Mouse (Mus musculus) liver, embryonic 16.5 days (tissue): ENCODE data around the gene Cwc22. TPM values are rescaled to one million over a fixed set of nuclear protein-coding genes. Genes with fewer than 3 reads are reported as not detected.

Experiments
- ATAC-seq: fragments of 200-750 bp; cut with Nextera tagmentation; 2 replicates; pipeline ENCODE4 v1.8.0; 2017; ENCODE audit warnings: low read depth, mild to moderate bottlenecking, moderate number of reproducible peaks, moderate library complexity
- H3K27ac ChIP-seq: fragments of 300-500 bp; sonication (generic); 2 replicates; pipeline ENCODE4 v1.5.1; 2014; ENCODE audit warnings: mild to moderate bottlenecking, low read length
- H3K27me3 ChIP-seq: fragments of 300-500 bp; sonication (generic); 2 replicates; pipeline ENCODE4 v1.6.1; 2014; ENCODE audit warnings: low read depth, low read length, mixed read lengths; ENCODE audit not compliant: control insufficient read depth, insufficient read depth
- H3K36me3 ChIP-seq: fragments of 300-500 bp; sonication (generic); 2 replicates; pipeline ENCODE4 v1.6.1; 2014; ENCODE audit warnings: mild to moderate bottlenecking; ENCODE audit not compliant: control insufficient read depth, insufficient read depth
- H3K4me1 ChIP-seq: fragments of 300-500 bp; sonication (generic); 2 replicates; pipeline ENCODE4 v1.6.1; 2014; ENCODE audit warnings: low read depth, low read length, mixed read lengths; ENCODE audit not compliant: control insufficient read depth
- H3K4me2 ChIP-seq: fragments of 300-500 bp; sonication (generic); 2 replicates; pipeline ENCODE4 v1.6.1; 2014; ENCODE audit warnings: low read depth, low read length, mixed read lengths
- H3K4me3 ChIP-seq: fragments of 300-500 bp; sonication (generic); 2 replicates; pipeline ENCODE4 v1.5.1; 2014; ENCODE audit warnings: low read depth, mild to moderate bottlenecking, low read length
- H3K9ac ChIP-seq: fragments of 300-500 bp; sonication (generic); 2 replicates; pipeline ENCODE4 v1.6.1; 2014; ENCODE audit warnings: low read depth, low read length
- H3K9me3 ChIP-seq: fragments of 300-500 bp; sonication (generic); replicated peaks from 2 replicates; pipeline ENCODE4 v1.6.1; 2016; ENCODE audit warnings: low read length; ENCODE audit not compliant: control insufficient read depth
- WGBS: fragments of 180-500 bp; shearing (Covaris S2); extraction: QIAGEN DNeasy Blood & Tissue Kit; methylation state at CpG from one replicate; pipeline ENCODE4 v1.1.7; 2014; ENCODE audit not compliant: insufficient replicate concordance; 5-methylcytosine and 5-hydroxymethylcytosine counted together
- polyA plus RNA-seq: library from polyadenylated mRNA; unstranded; fragments of >200 nt; fragmentation: Nextera tagmentation; extraction: Ambion mirVana; gene quantifications from 2 replicates; pipeline ENCODE4 v1.2.1, GENCODE M21; 2015

The Cwc22 gene
- polyA plus RNA-seq, 1 experiment from 2014 or later, result 11.7 TPM

DNA sequence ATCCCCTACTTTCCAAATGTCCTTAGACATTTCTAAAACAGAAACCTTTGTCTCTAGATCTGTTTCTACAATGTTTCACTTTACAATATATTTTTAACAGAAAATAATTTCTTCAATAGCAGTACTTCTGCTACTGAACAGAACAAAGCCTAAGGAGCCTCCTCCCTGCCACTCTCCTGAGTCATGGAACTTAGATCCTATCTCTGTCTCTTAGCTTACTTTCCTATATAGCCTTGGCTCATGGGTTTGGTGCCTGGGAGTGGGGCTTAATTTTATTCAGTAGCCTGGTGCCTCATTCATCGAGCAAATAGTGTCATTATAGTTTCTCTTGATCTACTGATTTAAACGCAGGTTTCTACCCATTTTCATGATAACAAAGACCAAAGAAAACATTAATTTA lies 4.2 kb downstream of the Cwc22 start:
- Histone ChIP-seq H3K9ac (no peak overlapping the region), H3K4me1 (peaks cover 5% of the 10 kb centered on the region), H3K36me3 (no peaks in the 10 kb centered on the region), H3K27me3 (no peaks in the 10 kb centered on the region), H3K9me3 (no peaks in the 10 kb centered on the region), H3K4me2 (no peak overlapping the region), H3K4me3 (no peak overlapping the region), H3K27ac (no peak overlapping the region)
- ATAC-seq, result no peak
- 58% methylated on average over 2 of the region's 2 CpGs for WGBS

DNA sequence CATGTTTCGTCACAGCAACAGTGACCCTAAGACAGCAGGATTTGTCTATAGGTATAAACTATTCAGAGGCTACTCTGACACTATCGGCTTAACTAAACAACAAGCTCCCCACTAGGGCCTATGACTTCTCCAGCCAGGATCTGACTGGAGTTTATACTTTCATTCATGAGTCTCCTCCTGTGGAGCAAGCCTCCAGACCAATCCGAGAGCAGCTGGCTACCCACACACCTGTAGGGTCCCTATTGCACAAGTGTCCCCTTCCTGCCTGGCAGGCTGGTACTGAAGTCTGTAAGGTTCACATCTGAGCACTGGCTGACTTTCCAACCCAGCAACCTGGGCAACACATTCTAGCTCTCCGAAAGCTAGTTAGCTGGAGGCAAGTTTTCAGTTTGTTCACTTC lies 7.9 kb downstream of the Cwc22 start:
- Histone ChIP-seq H3K36me3 (peaks cover 14% of the 10 kb centered on the region; the same call in 1 of the 2 replicates), H3K4me2 (no peak overlapping the region), H3K4me3 (no peak overlapping the region), H3K4me1 (no peaks in the 10 kb centered on the region), H3K27ac (no peak overlapping the region), H3K9me3 (no peaks in the 10 kb centered on the region), H3K9ac (no peak overlapping the region), H3K27me3 (no peaks in the 10 kb centered on the region)
- ATAC-seq, result no peak
- 71% methylated on average over 4 of the region's 4 CpGs for WGBS

DNA sequence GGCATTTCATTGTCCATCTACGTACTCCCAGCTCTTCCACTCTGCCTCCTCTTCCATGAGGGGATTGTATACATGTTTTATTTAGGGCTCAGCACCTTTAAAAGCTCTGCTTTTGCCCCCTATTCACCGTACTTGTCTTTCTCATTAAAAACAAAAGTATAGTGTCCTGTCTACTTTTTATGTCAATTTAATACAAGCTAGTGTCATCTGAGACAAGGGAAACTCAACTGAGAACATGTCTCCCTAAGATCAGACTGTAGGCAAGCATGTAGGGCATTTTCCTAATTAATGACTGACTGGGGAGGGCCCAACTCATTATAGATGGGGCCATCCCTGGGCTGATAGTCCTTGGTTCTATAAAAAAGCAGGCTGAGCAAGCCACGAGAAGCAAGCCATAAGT lies 8.4 kb downstream of the Cwc22 start:
- no peak overlapping the region for H3K27ac ChIP-seq
- WGBS, result 77% methylated on average over 3 of the region's 3 CpGs
- H3K27me3 ChIP-seq, result no peaks in the 10 kb centered on the region
- no peaks in the 10 kb centered on the region for H3K9me3 ChIP-seq
- no peak for ATAC-seq
- peaks cover 17% of the 10 kb centered on the region; the same call in 1 of the 2 replicates for H3K36me3 ChIP-seq
- H3K9ac ChIP-seq, result no peak overlapping the region
- H3K4me2 ChIP-seq, result no peak overlapping the region
- no peaks in the 10 kb centered on the region for H3K4me1 ChIP-seq
- no peak overlapping the region for H3K4me3 ChIP-seq

DNA sequence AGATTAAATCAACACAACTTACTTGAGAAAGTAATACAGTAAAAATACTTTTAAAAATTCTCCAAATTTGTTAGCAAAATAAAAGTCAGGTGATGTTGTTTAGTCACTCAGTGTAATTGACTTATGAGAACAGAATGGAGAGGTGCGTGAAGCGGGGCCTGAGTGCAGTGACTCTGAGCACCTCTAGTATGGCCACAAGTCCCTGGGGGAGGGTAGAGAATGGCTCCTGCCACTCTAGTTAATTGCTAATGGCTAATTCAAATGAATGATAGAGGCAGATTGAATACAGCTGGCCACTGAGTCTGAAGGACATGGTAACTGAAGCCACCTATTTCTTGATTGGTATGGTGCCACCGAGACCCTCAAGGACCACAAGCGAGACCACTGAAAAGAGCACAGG lies 12.0 kb downstream of the Cwc22 start:
- H3K36me3 ChIP-seq, result peaks cover 21% of the 10 kb centered on the region
- H3K27me3 ChIP-seq, result no peaks in the 10 kb centered on the region
- no peaks in the 10 kb centered on the region for H3K9me3 ChIP-seq
- H3K4me2 ChIP-seq, result no peak overlapping the region
- H3K4me3 ChIP-seq, result no peak overlapping the region
- no peak for ATAC-seq
- H3K9ac ChIP-seq, result no peak overlapping the region
- no peaks in the 10 kb centered on the region for H3K4me1 ChIP-seq
- no peak overlapping the region for H3K27ac ChIP-seq
- 92% methylated on average over 4 of the region's 4 CpGs for WGBS

DNA sequence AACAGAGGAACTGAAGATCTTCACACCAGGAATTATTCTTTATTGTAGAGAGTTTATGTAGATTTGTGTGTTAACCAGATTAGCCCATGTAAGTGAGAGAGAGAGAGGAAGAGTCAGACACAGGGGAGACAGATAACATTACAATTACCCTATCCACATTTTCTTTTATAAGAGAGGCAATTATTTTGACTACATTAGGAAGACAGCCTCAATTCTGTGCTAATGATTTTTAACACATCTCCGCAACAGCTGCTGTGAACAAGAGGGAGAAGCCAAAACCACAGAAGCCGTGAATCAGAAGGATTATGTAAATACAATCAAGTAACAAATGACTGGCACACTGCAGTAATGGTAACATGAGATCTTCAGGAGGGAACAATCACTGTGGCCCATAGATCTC lies 12.5 kb downstream of the Cwc22 start:
- H3K27ac ChIP-seq, result no peak overlapping the region
- H3K4me3 ChIP-seq, result no peak overlapping the region
- no peaks in the 10 kb centered on the region for H3K27me3 ChIP-seq
- no peak overlapping the region for H3K4me2 ChIP-seq
- peaks cover 24% of the 10 kb centered on the region for H3K36me3 ChIP-seq
- ATAC-seq, result no peak
- WGBS, result 83% methylated on average over 2 of the region's 2 CpGs
- no peaks in the 10 kb centered on the region for H3K4me1 ChIP-seq
- no peaks in the 10 kb centered on the region for H3K9me3 ChIP-seq
- no peak overlapping the region for H3K9ac ChIP-seq

DNA sequence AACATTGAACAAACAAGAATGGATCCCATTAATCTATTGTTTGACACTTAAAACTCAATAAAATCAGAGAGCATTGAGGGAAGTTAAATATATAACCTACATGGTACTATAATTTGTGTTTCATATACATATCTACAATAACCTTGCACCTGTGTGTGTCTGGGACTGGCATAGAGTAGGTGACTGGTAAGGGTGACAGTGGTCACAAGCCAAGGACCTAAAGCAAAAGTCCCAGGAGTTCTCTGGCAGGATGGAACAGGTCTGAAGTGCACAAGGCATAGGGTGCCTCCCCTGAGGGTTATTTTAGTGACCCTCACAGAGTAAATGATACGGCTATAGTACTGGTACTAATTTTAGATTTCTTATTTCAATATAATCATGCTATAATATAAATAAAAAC lies 14.2 kb downstream of the Cwc22 start:
- H3K9ac ChIP-seq, result no peak overlapping the region

DNA sequence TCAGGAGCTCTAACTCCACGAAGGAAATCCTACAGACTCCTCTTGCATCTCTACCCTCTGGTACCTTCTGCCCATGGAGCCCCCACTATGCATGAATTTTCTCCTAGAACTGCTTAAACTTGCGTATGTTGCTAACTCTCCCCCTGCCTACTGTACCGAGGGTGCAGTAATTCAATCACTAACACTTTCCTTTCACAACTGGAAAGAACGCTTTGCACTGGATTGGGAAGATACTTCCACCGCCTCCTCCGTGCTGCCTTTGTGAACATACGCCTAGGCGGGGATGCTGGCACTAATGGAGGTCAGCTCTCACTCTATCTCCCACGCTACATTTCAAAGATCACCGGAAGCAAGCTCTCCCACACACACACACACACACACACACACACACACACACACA lies 17.8 kb downstream of the Cwc22 start:
- Histone ChIP-seq H3K27ac (no peak overlapping the region), H3K9ac (no peak overlapping the region), H3K4me1 (no peaks in the 10 kb centered on the region), H3K4me3 (no peak overlapping the region), H3K36me3 (peaks cover 17% of the 10 kb centered on the region), H3K9me3 (no peaks in the 10 kb centered on the region), H3K4me2 (no peak overlapping the region), H3K27me3 (no peaks in the 10 kb centered on the region)
- 89% methylated on average over 10 of the region's 10 CpGs for WGBS
- ATAC-seq, result no peak

More for the DNA sequence above, 14.2 kb downstream of the Cwc22 start:
- WGBS, result 76% methylated on average over 1 of the region's 1 CpGs
- Histone ChIP-seq H3K4me3 (no peak overlapping the region), H3K27ac (no peak overlapping the region), H3K27me3 (no peaks in the 10 kb centered on the region), H3K4me1 (no peaks in the 10 kb centered on the region), H3K4me2 (no peak overlapping the region), H3K9me3 (no peaks in the 10 kb centered on the region), H3K36me3 (peaks cover 25% of the 10 kb centered on the region)
- ATAC-seq, result no peak

DNA sequence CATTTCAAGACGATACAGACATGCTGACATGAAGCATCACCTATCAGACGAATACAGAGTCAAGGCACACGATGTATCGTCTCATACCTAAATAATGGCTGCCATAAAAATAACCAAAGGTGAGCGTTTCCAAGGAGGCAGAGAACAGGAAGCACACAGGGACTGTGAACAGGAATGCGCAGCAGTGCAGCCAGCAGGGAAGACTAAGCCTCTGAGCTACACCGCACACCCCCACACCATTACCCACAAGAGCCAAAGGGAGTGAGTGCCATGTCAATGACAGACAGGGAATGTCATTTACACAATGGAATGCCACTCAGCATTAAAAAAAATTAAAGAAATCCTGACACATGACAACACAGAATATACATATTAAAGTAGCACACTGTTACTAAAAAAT lies 19.7 kb downstream of the Cwc22 start:
- H3K27ac ChIP-seq, result no peak overlapping the region
- no peak overlapping the region for H3K9ac ChIP-seq
- peaks cover 16% of the 10 kb centered on the region for H3K36me3 ChIP-seq
- no peak overlapping the region for H3K4me3 ChIP-seq
- ATAC-seq, result no peak
- no peak overlapping the region for H3K4me2 ChIP-seq
- no peaks in the 10 kb centered on the region for H3K4me1 ChIP-seq
- no peaks in the 10 kb centered on the region for H3K9me3 ChIP-seq
- no peaks in the 10 kb centered on the region for H3K27me3 ChIP-seq
- 82% methylated on average over 7 of the region's 7 CpGs for WGBS

DNA sequence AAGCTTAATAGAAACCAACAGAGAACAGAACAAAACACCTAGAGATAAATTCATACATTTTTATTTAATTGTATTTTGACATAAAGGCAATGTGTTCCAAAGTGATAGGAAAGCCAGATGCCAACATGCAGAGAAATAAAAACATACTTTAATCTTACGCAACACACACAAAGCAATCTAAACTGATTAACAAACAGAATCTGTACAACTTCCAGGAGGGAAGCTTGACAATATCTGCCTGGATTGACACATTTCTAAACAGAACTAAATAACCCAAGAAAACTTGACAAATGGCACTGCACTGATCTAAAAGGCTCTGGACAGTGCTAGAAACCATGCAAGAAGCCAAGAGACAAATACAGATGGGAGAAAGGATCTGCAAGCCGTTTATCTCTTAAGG lies 20.2 kb downstream of the Cwc22 start:
- ATAC-seq, result no peak
- Histone ChIP-seq H3K9ac (no peak overlapping the region), H3K9me3 (no peaks in the 10 kb centered on the region), H3K4me3 (no peak overlapping the region), H3K36me3 (peaks cover 16% of the 10 kb centered on the region), H3K27ac (no peak overlapping the region), H3K4me2 (no peak overlapping the region), H3K27me3 (no peaks in the 10 kb centered on the region), H3K4me1 (no peaks in the 10 kb centered on the region)
- 68% methylated on average over 2 of the region's 2 CpGs for WGBS
